Mouse (Mus musculus) hindbrain, embryonic 13.5 days (tissue): ENCODE data around the gene Wdr81. TPM values are rescaled to one million over a fixed set of nuclear protein-coding genes. Genes with fewer than 3 reads are reported as not detected.

Experiments
- ATAC-seq: fragments of 200-750 bp; cut with Nextera tagmentation; 2 replicates; pipeline ENCODE4 v1.8.0; 2017; ENCODE audit warnings: moderate TSS enrichment; ENCODE audit not compliant: low FRiP score
- H3K27ac ChIP-seq: fragments of 300-500 bp; sonication (generic); 2 replicates; pipeline ENCODE4 v1.5.1; 2015; ENCODE audit warnings: inconsistent platforms, mild to moderate bottlenecking, moderate library complexity
- H3K27me3 ChIP-seq: fragments of 300-500 bp; sonication (generic); 2 replicates; pipeline ENCODE4 v1.6.1; 2015; ENCODE audit warnings: mild to moderate bottlenecking, inconsistent platforms
- H3K36me3 ChIP-seq: fragments of 300-500 bp; sonication (generic); 2 replicates; pipeline ENCODE4 v1.6.1; 2015; ENCODE audit warnings: mild to moderate bottlenecking, inconsistent platforms
- H3K4me1 ChIP-seq: fragments of 300-500 bp; sonication (generic); replicated peaks from 2 replicates; pipeline ENCODE4 v1.6.1; 2015; ENCODE audit warnings: inconsistent platforms
- H3K4me2 ChIP-seq: fragments of 300-500 bp; sonication (generic); 2 replicates; pipeline ENCODE4 v1.6.1; 2015; ENCODE audit warnings: inconsistent platforms, mild to moderate bottlenecking, moderate library complexity
- H3K4me3 ChIP-seq: fragments of 300-500 bp; sonication (generic); 2 replicates; pipeline ENCODE4 v1.5.1; 2015; ENCODE audit warnings: mild to moderate bottlenecking, inconsistent platforms
- H3K9ac ChIP-seq: fragments of 300-500 bp; sonication (generic); 2 replicates; pipeline ENCODE4 v1.6.1; 2015; ENCODE audit warnings: mild to moderate bottlenecking, inconsistent platforms
- H3K9me3 ChIP-seq: fragments of 300-500 bp; sonication (generic); 2 replicates; pipeline ENCODE4 v1.6.1; 2016; ENCODE audit warnings: inconsistent platforms
- WGBS: fragments of 180-500 bp; shearing (Covaris S2); methylation state at CpG from one replicate; pipeline ENCODE4 v1.1.7; 2015; 5-methylcytosine and 5-hydroxymethylcytosine counted together
- polyA plus RNA-seq: library from polyadenylated mRNA; unstranded; fragments of >200 nt; fragmentation: Nextera tagmentation; extraction: Ambion mirVana; gene quantifications from 2 replicates; pipeline ENCODE4 v1.2.1, GENCODE M21; 2015

The Wdr81 gene
- polyA plus RNA-seq, 1 experiment from 2014 or later = 6.2 TPM

- ATAC-seq = no peak
- WGBS = 33% methylated on average over 8 of the region's 8 CpGs
- peaks cover 84% of the 10 kb centered on the region for H3K36me3 ChIP-seq
Measured at GRCm38 (mm10) chr11:75443711-75444110, 10.8 kb downstream of the Wdr81 start.

GRCm38 (mm10) chr11:75441601-75442000 lies 12.9 kb downstream of the Wdr81 start:
- Histone ChIP-seq H3K36me3 (peaks cover 63% of the 10 kb centered on the region), H3K9me3 (no peaks in the 10 kb centered on the region), H3K9ac (no peak overlapping the region), H3K4me2 (no peak overlapping the region), H3K27ac (no peak overlapping the region), H3K27me3 (no peaks in the 10 kb centered on the region), H3K4me1 (0 out of 2 replicates have a peak, but pooled peaks cover 7% of the 10 kb centered on the region), H3K4me3 (no peak overlapping the region)
- no peak for ATAC-seq
- 78% methylated on average over 16 of the region's 16 CpGs for WGBS

More at GRCm38 (mm10) chr11:75443711-75444110, 10.8 kb downstream of the Wdr81 start:
- H3K4me3 ChIP-seq = no peak overlapping the region
- no peaks in the 10 kb centered on the region for H3K27me3 ChIP-seq
- no peaks in the 10 kb centered on the region for H3K9me3 ChIP-seq
- H3K27ac ChIP-seq = no peak overlapping the region
- peak overlapping the region; percentile 26; the same call in 1 of the 2 replicates for H3K9ac ChIP-seq
- no peak overlapping the region for H3K4me2 ChIP-seq
- H3K4me1 ChIP-seq = 0 out of 2 replicates have a peak, but pooled peaks cover 7% of the 10 kb centered on the region

GRCm38 (mm10) chr11:75441034-75441433 lies 13.5 kb downstream of the Wdr81 start:
- Histone ChIP-seq H3K4me1 (0 out of 2 replicates have a peak, but pooled peaks cover 7% of the 10 kb centered on the region), H3K9me3 (no peaks in the 10 kb centered on the region), H3K9ac (no peak overlapping the region), H3K36me3 (peaks cover 60% of the 10 kb centered on the region), H3K4me3 (no peak overlapping the region), H3K27ac (no peak overlapping the region), H3K4me2 (no peak overlapping the region), H3K27me3 (no peaks in the 10 kb centered on the region)
- WGBS = 88% methylated on average over 7 of the region's 7 CpGs
- no peak for ATAC-seq

- H3K4me3 ChIP-seq = no peak overlapping the region
- no peak overlapping the region for H3K4me2 ChIP-seq
- no peak for ATAC-seq
- 0 out of 2 replicates have a peak, but pooled peaks cover 7% of the 10 kb centered on the region for H3K4me1 ChIP-seq
- no peak overlapping the region for H3K9ac ChIP-seq
- no peaks in the 10 kb centered on the region for H3K27me3 ChIP-seq
- H3K9me3 ChIP-seq = no peaks in the 10 kb centered on the region
- H3K36me3 ChIP-seq = peaks cover 49% of the 10 kb centered on the region
- H3K27ac ChIP-seq = no peak overlapping the region
- 89% methylated on average over 3 of the region's 3 CpGs for WGBS
Measured at GRCm38 (mm10) chr11:75439951-75440350, 14.6 kb downstream of the Wdr81 start.

GRCm38 (mm10) chr11:75439363-75439762 lies 15.2 kb downstream of the Wdr81 start, which contains the start of gene Serpinf2:
TSS of gene Serpinf2 (minus strand) at chr11:75439591.
- peaks cover 43% of the 10 kb centered on the region for H3K36me3 ChIP-seq
- H3K27me3 ChIP-seq = no peaks in the 10 kb centered on the region
- H3K4me1 ChIP-seq = 0 out of 2 replicates have a peak, but pooled peaks cover 7% of the 10 kb centered on the region
- H3K4me3 ChIP-seq = no peak within 1 kb of the TSS
- H3K4me2 ChIP-seq = no peak within 1 kb of the TSS
- ATAC-seq = no peak
- H3K27ac ChIP-seq = no peak within 1 kb of the TSS
- no peak within 1 kb of the TSS for H3K9ac ChIP-seq
- WGBS = 92% methylated on average over 6 of the region's 6 CpGs
- H3K9me3 ChIP-seq = no peaks in the 10 kb centered on the region

- Histone ChIP-seq H3K27me3 (no peaks in the 10 kb centered on the region), H3K4me1 (0 out of 2 replicates have a peak, but pooled peaks cover 6% of the 10 kb centered on the region), H3K9me3 (no peaks in the 10 kb centered on the region), H3K4me3 (no peak overlapping the region), H3K4me2 (no peak overlapping the region), H3K36me3 (peaks cover 38% of the 10 kb centered on the region), H3K9ac (no peak overlapping the region), H3K27ac (no peak overlapping the region)
- 90% methylated on average over 3 of the region's 3 CpGs for WGBS
- no peak for ATAC-seq
Measured at GRCm38 (mm10) chr11:75438804-75439203, 15.7 kb downstream of the Wdr81 start.

GRCm38 (mm10) chr11:75438194-75438593 lies 16.3 kb downstream of the Wdr81 start:
- Histone ChIP-seq H3K27me3 (no peaks in the 10 kb centered on the region), H3K9ac (no peak overlapping the region), H3K27ac (no peak overlapping the region), H3K9me3 (no peaks in the 10 kb centered on the region), H3K4me1 (0 out of 2 replicates have a peak, but pooled peaks cover 4% of the 10 kb centered on the region), H3K36me3 (peaks cover 32% of the 10 kb centered on the region), H3K4me3 (no peak overlapping the region), H3K4me2 (no peak overlapping the region)
- ATAC-seq = no peak
- WGBS = 88% methylated on average over 13 of the region's 13 CpGs

- 88% methylated on average over 5 of the region's 5 CpGs for WGBS
- Histone ChIP-seq H3K9me3 (no peaks in the 10 kb centered on the region), H3K4me2 (no peak overlapping the region), H3K4me3 (no peak overlapping the region), H3K4me1 (no peaks in the 10 kb centered on the region), H3K27me3 (no peaks in the 10 kb centered on the region), H3K36me3 (no peaks in the 10 kb centered on the region), H3K27ac (no peak overlapping the region), H3K9ac (no peak overlapping the region)
- no peak for ATAC-seq
Measured at GRCm38 (mm10) chr11:75434138-75434537, 20.4 kb downstream of the Wdr81 start.

- no peak overlapping the region for H3K4me3 ChIP-seq
- H3K9me3 ChIP-seq = no peaks in the 10 kb centered on the region
- WGBS = 68% methylated on average over 11 of the region's 11 CpGs
- H3K27me3 ChIP-seq = no peaks in the 10 kb centered on the region
- H3K4me1 ChIP-seq = no peaks in the 10 kb centered on the region
- no peak overlapping the region for H3K4me2 ChIP-seq
- H3K36me3 ChIP-seq = no peaks in the 10 kb centered on the region
- peak; percentile 46 for ATAC-seq
- H3K9ac ChIP-seq = no peak overlapping the region
- H3K27ac ChIP-seq = no peak overlapping the region
Measured at GRCm38 (mm10) chr11:75431307-75431706, 23.2 kb downstream of the Wdr81 start.

- Histone ChIP-seq H3K27ac (no peak overlapping the region), H3K9me3 (no peaks in the 10 kb centered on the region)
- 90% methylated on average over 9 of the region's 9 CpGs for WGBS
Measured at GRCm38 (mm10) chr11:75429019-75429705, 25.4 kb downstream of the Wdr81 start.

GRCm38 (mm10) chr11:75424459-75424858 lies 30.1 kb downstream of the Wdr81 start:
- ATAC-seq = no peak
- H3K9me3 ChIP-seq = no peaks in the 10 kb centered on the region
- no peak overlapping the region for H3K27ac ChIP-seq
- WGBS = 94% methylated on average over 3 of the region's 3 CpGs
- peaks cover 10% of the 10 kb centered on the region; the same call in 1 of the 2 replicates for H3K4me1 ChIP-seq
- no peaks in the 10 kb centered on the region for H3K36me3 ChIP-seq
- no peaks in the 10 kb centered on the region for H3K27me3 ChIP-seq
- H3K4me2 ChIP-seq = no peak overlapping the region
- no peak overlapping the region for H3K4me3 ChIP-seq
- H3K9ac ChIP-seq = no peak overlapping the region

More at GRCm38 (mm10) chr11:75429019-75429705, 25.4 kb downstream of the Wdr81 start:
- ATAC-seq = no peak
- Histone ChIP-seq H3K27me3 (no peaks in the 10 kb centered on the region), H3K4me2 (no peak overlapping the region), H3K9ac (no peak overlapping the region), H3K36me3 (no peaks in the 10 kb centered on the region), H3K4me1 (no peaks in the 10 kb centered on the region), H3K4me3 (no peak overlapping the region)

GRCm38 (mm10) chr11:75424033-75424432 lies 30.5 kb downstream of the Wdr81 start:
- Histone ChIP-seq H3K4me2 (no peak overlapping the region), H3K36me3 (no peaks in the 10 kb centered on the region), H3K9me3 (no peaks in the 10 kb centered on the region), H3K27ac (no peak overlapping the region), H3K27me3 (no peaks in the 10 kb centered on the region), H3K4me1 (peaks cover 10% of the 10 kb centered on the region; the same call in 1 of the 2 replicates), H3K4me3 (no peak overlapping the region), H3K9ac (no peak overlapping the region)
- WGBS = 93% methylated on average over 9 of the region's 9 CpGs
- no peak for ATAC-seq

- no peaks in the 10 kb centered on the region for H3K36me3 ChIP-seq
- 89% methylated on average over 3 of the region's 3 CpGs for WGBS
- H3K27ac ChIP-seq = no peak overlapping the region
- H3K4me3 ChIP-seq = no peak overlapping the region
- no peaks in the 10 kb centered on the region for H3K27me3 ChIP-seq
- no peak overlapping the region for H3K4me2 ChIP-seq
- H3K9ac ChIP-seq = no peak overlapping the region
- ATAC-seq = no peak
- H3K9me3 ChIP-seq = no peaks in the 10 kb centered on the region
- H3K4me1 ChIP-seq = peaks cover 10% of the 10 kb centered on the region; the same call in 1 of the 2 replicates
Measured at GRCm38 (mm10) chr11:75423091-75423490, 31.4 kb downstream of the Wdr81 start.
